Mouse (Mus musculus) C2C12 (cell line): ENCODE results near the gene Hmgcll1.

Experiments used
- CEBPB ChIP-seq: IDR thresholded peaks from one replicate; pipeline ENCODE4 v1.6.1; 2011; ENCODE audit warnings: low read depth, mild to moderate bottlenecking, control low read depth, moderate library complexity
- CTCF ChIP-seq: IDR thresholded peaks from one replicate; pipeline ENCODE4 v1.5.1; 2011; ENCODE audit not compliant: control insufficient read depth, insufficient read depth, insufficient read length
- FOSL1 ChIP-seq: IDR thresholded peaks from one replicate; pipeline ENCODE4 v1.8.0; 2011; ENCODE audit warnings: mild to moderate bottlenecking, low read length; ENCODE audit not compliant: poor library complexity, insufficient read depth, severe bottlenecking
- MAX ChIP-seq: IDR thresholded peaks from one replicate; pipeline ENCODE4 v1.6.1; 2011; ENCODE audit warnings: mild to moderate bottlenecking, control low read depth
- MYOD1 ChIP-seq: IDR thresholded peaks from one replicate; pipeline ENCODE4 v1.6.1; 2011; ENCODE audit warnings: low read depth; ENCODE audit not compliant: control insufficient read depth, insufficient read length
- MYOG ChIP-seq: IDR thresholded peaks from one replicate; pipeline ENCODE4 v1.6.1; 2011; ENCODE audit not compliant: control insufficient read depth, insufficient read length; ENCODE audit errors: extremely low read depth
- USF1 ChIP-seq: IDR thresholded peaks from one replicate; pipeline ENCODE4 v1.6.1; 2011; ENCODE audit warnings: low read depth, mild to moderate bottlenecking, control low read depth, moderate library complexity

- no peak for TF ChIP-seq CTCF
- TF ChIP-seq MAX = no peak
- no peak for TF ChIP-seq MYOG
- no peak for TF ChIP-seq USF1
- no peak for TF ChIP-seq FOSL1
- no peak for TF ChIP-seq MYOD1
- no peak for TF ChIP-seq CEBPB
Measured at GRCm38 (mm10) chr9:76179221-76179620, 164.6 kb downstream of the Hmgcll1 start.
